8 mouse cellular contexts compared by ENCODE assay signal in genomic region chr12:9251772-9252171, GRCm38 (mm10).
A peak's percentile ranks its signal among the peaks of the same experiment; 100 is the strongest.
DNase-seq lines count a peak whose midpoint lies in the region; ATAC-seq and TF ChIP-seq lines count a peak whose summit lies in the region.

No protein-coding gene starts in this region.

- no peak for TF ChIP-seq POLR2A in ES-Bruce4 (IDR thresholded peaks at IDR 0.05; ENCODE audit: insufficient read depth, low read length)

- peak; percentile 87 for TF ChIP-seq CTCF in ES-Bruce4 (IDR thresholded peaks at IDR 0.05; ENCODE audit: low read depth, low read length)

- H3K9ac ChIP-seq in intestine, embryonic 14.5 days (ENCODE audit: low read length), result no peak overlapping the region
- no peak overlapping the region for H3K9ac ChIP-seq in intestine, embryonic 16.5 days (ENCODE audit: low read depth, low read length)
- H3K9ac ChIP-seq in ES-Bruce4 (ENCODE audit: low read depth, poor library complexity, severe bottlenecking), result no peak overlapping the region

- no peak overlapping the region for H3K4me2 ChIP-seq in intestine, embryonic 14.5 days (ENCODE audit: low read length)
- H3K4me2 ChIP-seq in intestine, embryonic 16.5 days (ENCODE audit: low read depth, low read length), result no peak overlapping the region

- H3K27me3 ChIP-seq in intestine, embryonic 14.5 days (replicated peaks; ENCODE audit: control insufficient read depth, insufficient read depth, low read length), result no peaks in the 10 kb centered on the region
- H3K27me3 ChIP-seq in intestine, embryonic 16.5 days (replicated peaks; ENCODE audit: control insufficient read depth, insufficient read depth, low read length), result no peaks in the 10 kb centered on the region
- H3K27me3 ChIP-seq in ES-Bruce4 (ENCODE audit: control insufficient read depth, insufficient read depth, low read length, poor library complexity, severe bottlenecking), result no peaks in the 10 kb centered on the region

- 23% methylated on average over 5 of the region's 5 CpGs for WGBS in intestine, embryonic 14.5 days
- WGBS in intestine, embryonic 16.5 days, result 22% methylated on average over 5 of the region's 5 CpGs

- no peak for TF ChIP-seq EP300 in ES-Bruce4 (IDR thresholded peaks at IDR 0.05; ENCODE audit: insufficient read depth, low read depth, low read length)

- DNase-seq in intestine, embryonic 14.5 days (ENCODE audit: low spot score), result peak; percentile 66
- DNase-seq in c-Kit-positive CD71-negative TER-119-negative erythroid progenitor cells, embryonic 14.5 days (ENCODE audit: low read depth), result peak; percentile 3
- peak; percentile 57 for DNase-seq in forelimb bud, embryonic 11.5 days (ENCODE audit: low read depth, low spot score)
- DNase-seq in layer of hippocampus, adult 9-11 months, result peak; percentile 39
- peak; percentile 62 for DNase-seq in mesoderm, embryonic 11.5 days (ENCODE audit: low read depth, low spot score)
- peak; percentile 46 for DNase-seq in urinary bladder, postnatal 25 days (ENCODE audit: low spot score)

- ATAC-seq in intestine, embryonic 14.5 days (replicated peaks; ENCODE audit: low FRiP score, low TSS enrichment, low read depth), result no peak
- ATAC-seq in intestine, embryonic 16.5 days, result no peak

- no peak overlapping the region for H3K4me3 ChIP-seq in intestine, embryonic 14.5 days (ENCODE audit: low read depth, low read length)
- H3K4me3 ChIP-seq in intestine, embryonic 16.5 days (ENCODE audit: low read length), result no peak overlapping the region
- H3K4me3 ChIP-seq in ES-Bruce4 (ENCODE audit: low read depth, low read length), result no peak overlapping the region

- H3K9me3 ChIP-seq in intestine, embryonic 14.5 days (ENCODE audit: control insufficient read depth, low read length), result no peaks in the 10 kb centered on the region
- H3K9me3 ChIP-seq in intestine, embryonic 16.5 days (ENCODE audit: control insufficient read depth, low read length), result no peaks in the 10 kb centered on the region
- H3K9me3 ChIP-seq in ES-Bruce4 (replicated peaks; ENCODE audit: control insufficient read depth, insufficient read depth, low read length, poor library complexity, severe bottlenecking), result no peaks in the 10 kb centered on the region

- no peaks in the 10 kb centered on the region for H3K36me3 ChIP-seq in intestine, embryonic 14.5 days (ENCODE audit: control insufficient read depth, insufficient read depth, low read length)
- no peaks in the 10 kb centered on the region for H3K36me3 ChIP-seq in intestine, embryonic 16.5 days (ENCODE audit: control insufficient read depth, insufficient read depth, low read length)
- no peaks in the 10 kb centered on the region for H3K36me3 ChIP-seq in ES-Bruce4 (ENCODE audit: control insufficient read depth, insufficient read depth, low read length, poor library complexity, severe bottlenecking)

- H3K27ac ChIP-seq in intestine, embryonic 14.5 days (ENCODE audit: low read depth), result no peak overlapping the region
- no peak overlapping the region for H3K27ac ChIP-seq in intestine, embryonic 16.5 days (ENCODE audit: low read length)
- no peak overlapping the region for H3K27ac ChIP-seq in ES-Bruce4 (ENCODE audit: insufficient read depth, low read length)

- H3K4me1 ChIP-seq in intestine, embryonic 14.5 days (replicated peaks; ENCODE audit: control insufficient read depth, insufficient read depth, low read length), result no peaks in the 10 kb centered on the region
- H3K4me1 ChIP-seq in intestine, embryonic 16.5 days (ENCODE audit: control insufficient read depth, insufficient read depth, low read length), result peaks cover 3% of the 10 kb centered on the region; the same call in 1 of the 2 replicates
- H3K4me1 ChIP-seq in ES-Bruce4 (ENCODE audit: control insufficient read depth, insufficient read depth, low read length), result no peaks in the 10 kb centered on the region

Comparison
In these comparisons a context has a peak if more than half of its experiments do, and no peak if none do; other contexts are left out.
1. DNase-seq: peak in every context shown above with its lines; median percentile 66 in intestine, embryonic 14.5 days; 62 in mesoderm, embryonic 11.5 days; 57 in forelimb bud, embryonic 11.5 days; 46 in urinary bladder, postnatal 25 days; 39 in layer of hippocampus, adult 9-11 months; 3 in c-Kit-positive CD71-negative TER-119-negative erythroid progenitor cells, embryonic 14.5 days.